Mouse (Mus musculus) liver, embryonic 14.5 days (tissue): ENCODE measurements around the gene Atp8a2.
"Not testable (repeated sequence)": the region's sequence is repeated elsewhere in the genome, so short reads cannot be mapped to it uniquely, and the experiment has no call there.

ENCODE experiments used
- CTCF ChIP-seq: IDR thresholded peaks from 2 replicates; pipeline ENCODE4 v1.5.1; 2016; ENCODE audit warnings: antibody characterized with exemption, low read depth, control low read depth
- EP300 ChIP-seq: IDR thresholded peaks from 2 replicates; pipeline ENCODE4 v1.6.1; 2016; ENCODE audit warnings: antibody characterized with exemption, low read depth

GRCm38 (mm10) chr14:59810316-59810715 is 386.7 kb downstream of the Atp8a2 start:
- TF ChIP-seq CTCF, EP300: not testable (repeated sequence)
